Mouse (Mus musculus): ENCODE measurements around the gene Cdc42ep2.
A peak's percentile ranks its signal among the peaks of the same experiment; 100 is the strongest.

The Cdc42ep2 gene

GRCm38 (mm10) chr19:5924713-5925093 is at the start of gene Cdc42ep2:
Gene Cdc42ep2 (minus strand): TSS chr19:5924816.
- peak; percentile 94 for DNase-seq

- no peak for DNase-seq
Observed at GRCm38 (mm10) chr19:5967664-5968063, 43.0 kb upstream of the Cdc42ep2 start.

GRCm38 (mm10) chr19:5966786-5967185 is 42.2 kb upstream of the Cdc42ep2 start:
- no peak for DNase-seq

- DNase-seq: no peak
Observed at GRCm38 (mm10) chr19:5965910-5966309, 41.3 kb upstream of the Cdc42ep2 start.

- peak; percentile 71 for DNase-seq
Observed at GRCm38 (mm10) chr19:5965280-5965679, 40.7 kb upstream of the Cdc42ep2 start.

GRCm38 (mm10) chr19:5964804-5965203 is 40.2 kb upstream of the Cdc42ep2 start:
- no peak for DNase-seq

- DNase-seq: peak; percentile 85
Observed at GRCm38 (mm10) chr19:5963883-5964562, 39.4 kb upstream of the Cdc42ep2 start, which contains the start of gene Pola2. Gene Pola2 (minus strand): TSS chr19:5964202.

GRCm38 (mm10) chr19:5962651-5963050 is 38.0 kb upstream of the Cdc42ep2 start:
- DNase-seq: no peak

- no peak for DNase-seq
Observed at GRCm38 (mm10) chr19:5957371-5957770, 32.8 kb upstream of the Cdc42ep2 start.

- DNase-seq: peak; percentile 89
Observed at GRCm38 (mm10) chr19:5956685-5957084, 32.1 kb upstream of the Cdc42ep2 start.

GRCm38 (mm10) chr19:5955704-5956670 is 31.4 kb upstream of the Cdc42ep2 start:
- DNase-seq: no peak

GRCm38 (mm10) chr19:5954936-5955335 is 30.3 kb upstream of the Cdc42ep2 start:
- no peak for DNase-seq

- no peak for DNase-seq
Observed at GRCm38 (mm10) chr19:5954031-5954710, 29.6 kb upstream of the Cdc42ep2 start.

- no peak for DNase-seq
Observed at GRCm38 (mm10) chr19:5953201-5953770, 28.7 kb upstream of the Cdc42ep2 start.

GRCm38 (mm10) chr19:5952071-5952691 is 27.6 kb upstream of the Cdc42ep2 start:
- DNase-seq: no peak

- DNase-seq: no peak
Observed at GRCm38 (mm10) chr19:5951631-5952030, 27.0 kb upstream of the Cdc42ep2 start.

- no peak for DNase-seq
Observed at GRCm38 (mm10) chr19:5950218-5950617, 25.6 kb upstream of the Cdc42ep2 start.

- DNase-seq: no peak
Observed at GRCm38 (mm10) chr19:5945891-5946290, 21.3 kb upstream of the Cdc42ep2 start.

- no peak for DNase-seq
Observed at GRCm38 (mm10) chr19:5945027-5945426, 20.4 kb upstream of the Cdc42ep2 start.

GRCm38 (mm10) chr19:5944145-5944544 is 19.5 kb upstream of the Cdc42ep2 start:
- no peak for DNase-seq

GRCm38 (mm10) chr19:5943404-5943803 is 18.8 kb upstream of the Cdc42ep2 start:
- DNase-seq: no peak

GRCm38 (mm10) chr19:5942581-5942980 is 18.0 kb upstream of the Cdc42ep2 start:
- DNase-seq: no peak

Data from cerebellum, adult 8-10 months (tissue).